Mouse (Mus musculus): Measurements from ENCODE around the gene Fzd2. TPM values are rescaled to one million over a fixed set of nuclear protein-coding genes. Genes with fewer than 3 reads are reported as not detected.

Fzd2 gene
- total RNA-seq, 2 experiments from 2014 or later, result 4.7 to 5.0 TPM

DNA sequence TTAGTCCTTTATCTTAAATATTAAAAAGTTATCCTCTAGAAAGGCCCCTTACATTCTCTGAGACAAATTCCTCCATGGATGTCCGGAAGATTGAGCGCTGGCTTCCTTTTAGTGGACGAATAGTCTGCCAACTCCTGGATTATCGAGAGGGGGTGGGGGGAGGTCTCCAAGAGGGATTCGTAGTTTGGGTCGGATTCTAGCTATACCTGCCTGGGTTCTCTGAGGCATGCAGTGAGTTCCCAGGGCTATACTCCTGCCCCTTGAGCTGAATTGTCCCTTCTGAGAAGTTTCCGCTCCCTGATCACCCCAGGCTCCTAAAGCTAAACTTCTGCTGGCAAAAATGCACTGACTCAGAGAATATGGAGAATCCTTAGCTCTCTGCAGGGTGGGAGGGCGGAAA is 5.3 kb downstream of the Fzd2 start:
- intact Hi-C loops (cut with DNase I), result no loop called here
- DNase-seq (ENCODE audit: low spot score), result no peak

DNA sequence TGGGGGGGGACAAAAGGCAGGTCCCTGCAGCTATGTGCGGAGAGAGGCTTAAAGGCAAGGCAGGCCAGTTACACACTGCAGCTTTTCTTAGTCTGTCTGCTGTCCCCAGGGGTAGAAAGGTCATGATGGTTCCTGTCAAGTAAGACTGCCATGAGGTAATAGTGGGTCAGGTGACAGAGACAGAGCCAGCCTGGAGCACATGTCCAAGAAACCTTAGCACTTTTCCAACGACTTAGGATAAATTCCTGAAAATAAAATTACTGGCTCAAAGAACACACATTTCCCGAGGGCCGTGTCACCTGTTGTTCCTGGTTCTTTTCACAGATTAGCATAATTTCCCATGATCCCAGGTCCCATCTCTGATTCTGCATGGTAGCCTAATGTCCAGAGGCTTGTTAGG is 6.1 kb downstream of the Fzd2 start:
- DNase-seq (ENCODE audit: low spot score), result no peak
- intact Hi-C loops (cut with DNase I), result no loop called here

DNA sequence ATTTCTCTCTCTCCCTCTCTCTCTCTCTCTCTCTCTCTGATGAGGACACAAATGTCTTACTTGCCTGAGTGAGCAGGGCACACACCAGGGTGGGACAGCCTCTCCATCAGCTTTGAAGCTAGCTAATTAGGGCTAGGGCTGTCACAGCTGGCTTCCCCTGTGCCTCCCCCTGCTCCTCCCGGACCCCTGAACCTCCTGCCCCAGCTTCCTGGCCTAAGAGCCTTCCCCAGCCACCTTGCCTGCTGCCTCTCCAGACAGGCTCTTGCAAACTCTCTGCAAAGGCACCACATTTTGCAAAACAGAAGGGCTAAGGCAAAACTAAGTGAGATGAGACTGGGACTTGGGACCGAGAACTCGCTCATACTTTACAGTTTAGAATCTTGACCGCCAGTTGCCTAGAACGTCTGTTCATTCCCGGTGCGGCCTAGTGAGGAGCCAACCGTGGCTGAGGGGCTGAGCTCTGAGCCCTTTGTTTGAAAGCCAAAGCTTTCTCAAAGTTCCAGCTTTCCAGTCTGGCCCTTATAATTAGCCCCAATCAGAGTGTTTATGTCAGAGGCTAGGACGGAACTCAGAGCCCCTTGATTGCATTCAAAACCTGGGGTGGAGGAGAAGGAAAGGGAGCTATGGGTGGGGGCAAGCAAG is 6.6 kb downstream of the Fzd2 start:
- no peak for DNase-seq (ENCODE audit: low spot score)
- intact Hi-C loops (cut with DNase I), result no loop called here

GRCm38 (mm10) chr11:102611317-102611705 is 7.1 kb downstream of the Fzd2 start:
- intact Hi-C loops (cut with DNase I), result no loop called here
- DNase-seq (ENCODE audit: low spot score), result no peak

DNA sequence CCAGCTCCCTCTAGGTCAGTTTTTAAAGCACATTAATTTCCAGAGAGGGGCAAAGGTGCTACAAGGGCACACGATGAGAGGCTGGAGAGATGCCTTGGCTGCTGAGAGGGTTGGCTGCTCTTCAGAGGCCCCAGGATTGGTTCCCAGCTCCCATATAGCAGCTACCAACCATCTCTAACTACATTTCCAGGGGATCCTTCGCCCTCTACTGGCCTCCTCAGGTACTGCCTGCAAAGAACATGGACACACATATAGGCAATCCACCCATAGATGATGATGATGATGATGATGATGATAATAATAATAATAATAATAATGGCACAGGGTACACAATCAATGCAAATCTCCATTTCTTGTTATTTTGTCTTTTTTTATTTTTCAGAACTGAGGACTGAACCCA is 15.3 kb downstream of the Fzd2 start:
- DNase-seq (ENCODE audit: low spot score), result no peak

GRCm38 (mm10) chr11:102623876-102624789 is 19.9 kb downstream of the Fzd2 start:
- intact Hi-C loops (cut with DNase I), result no loop called here
- DNase-seq (ENCODE audit: low spot score), result peak; percentile 16

More for the DNA sequence above, 15.3 kb downstream of the Fzd2 start:
- intact Hi-C loops (cut with DNase I), result no loop called here

DNA sequence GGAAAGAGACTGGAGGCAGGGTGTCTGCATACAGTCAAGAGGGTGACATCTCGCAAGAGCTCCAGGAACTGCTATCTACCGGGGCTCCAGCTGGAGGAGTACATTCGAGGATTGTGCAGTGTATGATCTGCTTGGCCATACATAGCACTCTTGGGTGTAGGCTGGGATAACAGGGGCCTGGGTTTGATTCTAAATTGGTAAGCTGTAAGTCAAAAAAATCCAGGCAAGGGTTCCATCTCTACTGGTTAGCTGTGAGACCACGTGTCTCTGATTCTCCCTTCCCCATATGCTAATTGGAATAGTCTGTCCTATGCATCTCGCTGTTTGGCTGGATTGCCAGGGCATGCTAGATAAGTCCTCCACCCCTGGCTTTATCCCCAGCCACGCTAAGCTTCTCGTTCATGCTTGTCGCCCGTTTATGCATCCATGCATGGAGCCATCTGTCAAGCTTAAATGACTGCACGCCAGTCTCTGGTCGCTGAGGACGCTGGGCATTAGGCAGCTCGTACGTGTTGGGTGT is 20.8 kb downstream of the Fzd2 start:
- intact Hi-C loops (cut with DNase I), result no loop called here
- no peak for DNase-seq (ENCODE audit: low spot score)

GRCm38 (mm10) chr11:102627171-102627931 is 23.2 kb downstream of the Fzd2 start:
- intact Hi-C loops (cut with DNase I), result no loop called here
- no peak for DNase-seq (ENCODE audit: low spot score)

- intact Hi-C loops (cut with DNase I), result no loop called here
- no peak for DNase-seq (ENCODE audit: low spot score)
Observed at GRCm38 (mm10) chr11:102628529-102628928, 24.3 kb downstream of the Fzd2 start.

DNA sequence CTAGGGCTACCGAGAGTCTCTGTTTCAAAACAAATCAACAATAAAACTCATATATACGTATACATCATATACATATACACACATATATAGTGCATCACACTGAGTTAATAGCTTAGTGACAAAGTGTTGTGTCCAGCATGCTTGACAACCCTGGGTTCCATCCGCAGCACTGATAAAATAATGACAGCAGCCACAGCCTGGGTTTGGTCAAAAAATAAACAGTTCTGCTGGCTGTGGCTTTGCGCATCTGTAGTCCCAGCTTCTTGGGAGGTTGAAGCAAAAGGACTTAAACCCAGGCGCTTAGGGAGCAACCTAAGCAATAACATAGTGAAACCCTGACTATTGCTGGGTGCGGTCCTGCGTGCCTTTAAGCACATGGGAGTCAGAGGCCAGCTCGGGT is 25.2 kb downstream of the Fzd2 start:
- intact Hi-C loops (cut with DNase I), result no loop called here
- DNase-seq (ENCODE audit: low spot score), result no peak

- DNase-seq (ENCODE audit: low spot score), result no peak
- intact Hi-C loops (cut with DNase I), result no loop called here
Observed at GRCm38 (mm10) chr11:102630731-102631130, 26.5 kb downstream of the Fzd2 start.

DNA sequence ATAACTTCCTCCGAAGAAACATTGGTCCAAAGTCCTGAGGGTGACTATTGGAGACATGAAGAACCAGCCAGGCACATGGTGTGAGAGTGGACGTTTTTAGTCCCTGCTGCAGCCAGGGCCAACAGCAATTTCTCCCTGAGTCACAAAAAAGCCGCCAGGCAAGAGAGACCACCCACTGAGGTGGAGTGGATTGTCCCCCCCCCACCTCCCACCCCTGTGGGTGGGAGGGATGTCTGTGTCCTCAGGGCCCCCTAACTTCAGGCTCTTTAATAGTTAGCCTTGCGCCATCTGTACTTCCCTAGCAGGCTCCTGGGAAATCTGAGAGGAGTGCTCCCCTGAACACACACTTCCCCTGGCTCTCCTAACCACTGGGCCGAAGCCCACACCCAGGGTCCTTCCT is 27.0 kb downstream of the Fzd2 start:
- DNase-seq (ENCODE audit: low spot score), result no peak
- intact Hi-C loops (cut with DNase I), result no loop called here

DNA sequence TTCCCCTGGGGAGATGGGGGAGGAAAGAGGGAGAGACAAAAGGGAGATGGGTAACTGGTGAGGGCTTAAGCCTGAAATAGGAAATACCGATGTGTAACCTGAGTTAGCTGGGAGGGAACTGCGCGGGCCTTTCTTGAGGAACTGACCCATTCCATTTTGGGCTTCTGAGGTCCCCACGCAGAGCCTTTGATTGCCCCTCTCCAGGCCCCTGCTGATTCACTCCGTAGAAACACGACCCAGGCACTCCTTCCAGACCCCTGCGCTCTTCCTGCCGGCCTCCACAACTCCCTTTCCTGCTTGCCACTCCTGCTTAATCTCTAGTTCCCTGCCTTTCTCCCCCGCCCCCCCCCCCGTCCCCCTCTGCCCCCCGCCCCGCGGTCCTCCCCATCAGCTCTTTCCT is 28.5 kb downstream of the Fzd2 start:
- intact Hi-C loops (cut with DNase I), result no loop called here
- DNase-seq (ENCODE audit: low spot score), result no peak

DNA sequence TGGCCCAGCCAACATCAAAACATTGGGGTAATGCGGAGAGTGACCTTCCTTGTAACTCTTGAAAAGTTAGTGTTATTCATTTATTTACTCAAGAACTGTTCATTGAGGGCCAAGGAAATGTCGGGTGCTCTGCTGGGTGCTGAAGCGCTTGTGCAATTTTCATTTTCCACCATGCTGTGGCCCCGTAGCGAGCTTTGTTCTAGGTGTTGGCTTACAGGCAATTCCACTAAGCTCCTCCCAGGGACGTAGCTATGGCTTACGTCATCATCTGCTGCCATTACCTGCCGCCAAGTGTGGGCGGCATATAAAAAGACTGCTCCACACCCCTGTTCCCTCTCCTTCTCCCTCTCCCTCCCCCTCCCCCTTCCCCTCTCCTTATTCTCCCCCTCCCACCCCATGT is 29.2 kb downstream of the Fzd2 start:
- intact Hi-C loops (cut with DNase I), result no loop called here

DNA sequence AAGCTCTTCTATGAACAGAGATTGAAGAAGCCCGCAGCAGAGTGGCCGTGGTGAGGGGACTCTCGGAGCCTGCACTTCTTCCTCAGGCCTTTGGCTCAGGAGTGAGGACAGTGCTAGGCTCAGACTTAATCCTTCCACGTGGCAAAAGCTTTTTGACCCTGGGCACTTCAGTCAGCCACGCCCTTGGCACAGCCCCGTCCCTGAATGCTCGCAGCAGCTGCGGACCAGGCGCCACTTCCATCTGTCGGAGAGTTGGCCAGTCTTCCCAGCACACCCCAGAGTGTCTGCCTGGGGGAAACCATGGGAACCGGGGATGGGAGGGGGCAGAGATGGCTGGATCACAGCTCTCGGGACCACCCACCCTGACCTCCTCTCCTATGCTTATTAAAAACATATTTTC is 32.7 kb downstream of the Fzd2 start:
- no peak for DNase-seq (ENCODE audit: low spot score)
- intact Hi-C loops (cut with DNase I), result no loop called here

More for the DNA sequence above, 29.2 kb downstream of the Fzd2 start:
- no peak for DNase-seq (ENCODE audit: low spot score)

DNA sequence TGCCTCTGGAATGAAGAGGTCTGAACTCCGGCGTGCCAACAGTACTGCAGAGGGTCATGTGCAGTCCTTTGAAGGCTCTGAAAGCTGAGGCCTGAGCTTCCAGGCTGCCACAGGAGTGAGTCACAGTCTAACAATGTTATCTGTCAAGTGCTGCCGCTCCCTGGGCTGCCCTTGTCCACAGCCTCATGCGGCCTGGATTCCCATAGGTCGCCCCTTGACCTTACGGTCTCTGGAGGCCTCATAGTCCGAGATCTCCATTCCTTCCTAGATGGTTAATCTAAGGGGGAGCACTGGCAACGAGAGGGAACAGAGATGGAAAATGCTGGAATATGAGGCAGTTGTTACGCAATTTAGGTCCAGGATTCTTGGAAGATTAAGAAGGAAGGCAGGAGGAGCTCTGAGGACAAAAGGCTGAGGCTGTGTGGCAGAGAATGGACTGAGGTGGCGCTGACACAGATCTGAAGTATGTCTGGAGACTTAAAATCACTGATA is 39.7 kb downstream of the Fzd2 start:
- intact Hi-C loops (cut with DNase I), result no loop called here
- DNase-seq (ENCODE audit: low spot score), result peak; percentile 42

DNA sequence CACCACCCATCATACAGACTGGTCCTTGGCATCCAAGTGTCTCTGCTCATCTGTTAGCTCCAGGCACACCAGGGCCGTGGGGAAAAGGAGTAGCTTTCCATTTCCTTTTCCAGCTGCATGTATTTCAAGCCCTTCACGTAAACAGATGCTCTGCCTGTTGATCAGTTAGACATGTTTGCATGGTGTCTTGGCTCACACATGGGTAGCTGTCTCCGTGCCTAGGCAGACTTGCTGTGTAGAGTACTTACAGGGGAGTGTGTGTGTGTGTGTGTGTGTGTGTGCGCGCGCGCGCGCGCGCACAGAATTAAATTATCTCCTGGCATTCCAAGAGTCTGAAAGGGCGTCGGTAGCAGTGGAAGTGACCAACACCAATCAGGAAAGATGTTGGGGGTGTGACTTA is 42.0 kb downstream of the Fzd2 start:
- DNase-seq (ENCODE audit: low spot score), result no peak
- intact Hi-C loops (cut with DNase I), result no loop called here

- intact Hi-C loops (cut with DNase I), result no loop called here
- DNase-seq (ENCODE audit: low spot score), result no peak
Observed at GRCm38 (mm10) chr11:102647885-102648284, 43.7 kb downstream of the Fzd2 start.

DNA sequence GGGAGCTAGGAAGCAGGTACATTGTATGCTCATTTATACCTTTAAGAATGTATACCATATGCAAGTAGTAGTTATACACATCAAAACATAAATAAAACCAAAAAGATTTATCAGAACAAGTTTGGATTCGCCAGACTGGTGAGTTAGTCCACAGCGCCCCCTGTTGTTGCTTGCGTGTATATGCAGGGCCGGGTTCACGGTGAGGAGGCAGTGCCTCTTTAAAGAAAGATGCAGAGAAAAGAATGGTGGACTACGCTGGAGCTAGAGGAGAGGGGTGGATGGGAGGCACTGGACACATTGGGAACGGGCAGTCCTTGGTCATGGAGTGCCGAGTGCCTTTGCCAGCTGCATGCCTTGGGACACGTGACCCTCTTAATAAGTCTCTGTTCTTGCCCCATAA is 47.2 kb downstream of the Fzd2 start:
- intact Hi-C loops (cut with DNase I), result loop anchor here (1.0 kb wide), 1 partner anchor 79 kb away; no protein-coding TSS in a partner anchor
- DNase-seq (ENCODE audit: low spot score), result peak; percentile 17

DNA sequence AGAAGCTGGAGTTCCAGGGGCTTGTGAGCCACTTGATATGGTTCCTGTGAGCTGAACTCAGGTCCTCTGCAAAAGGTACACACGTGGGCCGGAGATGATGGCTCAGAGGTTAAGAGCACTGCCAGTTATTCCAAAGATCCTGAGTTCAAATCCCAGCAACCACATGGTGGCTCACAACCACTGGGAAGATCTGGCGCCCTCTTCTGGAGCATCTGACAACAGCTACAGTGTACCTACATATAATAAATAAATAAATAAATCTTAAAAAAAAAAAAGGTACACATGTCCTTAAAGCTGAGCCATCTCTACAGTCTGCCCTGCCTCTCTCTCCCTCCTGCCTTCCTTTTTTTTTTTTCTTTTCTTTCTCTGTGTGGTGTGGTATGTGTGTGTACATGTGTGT is 48.6 kb downstream of the Fzd2 start:
- intact Hi-C loops (cut with DNase I), result no loop called here
- no peak for DNase-seq (ENCODE audit: low spot score)

Measured in heart, postnatal 25 days (tissue).